Mouse (Mus musculus): ENCODE measurements around the gene D1Ertd622e. TPM values are rescaled to one million over a fixed set of nuclear protein-coding genes. Genes with fewer than 3 reads are reported as not detected.

The D1Ertd622e gene
- polyA plus RNA-seq, 2 experiments, result 14.1 to 14.7 TPM

DNA sequence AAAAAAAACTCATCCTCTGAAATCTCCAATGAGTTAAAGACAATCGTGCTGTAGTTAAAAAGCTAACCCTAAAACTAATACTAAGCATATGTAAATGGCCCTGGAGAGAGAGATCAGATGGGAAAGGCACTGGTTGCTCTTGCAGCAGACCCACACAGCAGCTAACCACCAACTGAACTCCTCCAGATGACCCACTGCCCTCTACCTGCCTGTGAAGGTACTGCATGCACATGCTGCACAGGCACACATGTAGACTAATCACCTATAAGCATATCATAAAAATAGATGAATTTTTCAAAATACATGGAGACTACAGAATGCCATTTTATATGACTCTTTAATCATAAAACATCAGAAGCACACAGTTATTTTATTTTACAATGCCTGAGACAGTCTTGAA is 14.8 kb downstream of the D1Ertd622e start:
- no peak for DNase-seq (ENCODE audit: low spot score)
- 0 out of 2 replicates have a peak, but pooled peaks cover 6% of the 10 kb centered on the region for H3K4me1 ChIP-seq (ENCODE audit: control insufficient read depth, insufficient read depth, low read length)
- no peak for TF ChIP-seq POLR2A (IDR thresholded peaks at IDR 0.05; ENCODE audit: borderline replicate concordance, extremely low read depth, insufficient read depth, insufficient read length)
- H3K4me2 ChIP-seq (replicated peaks; ENCODE audit: low read depth, low read length, severe bottlenecking), result no peak overlapping the region
- no peak overlapping the region for H3K27ac ChIP-seq (replicated peaks; ENCODE audit: low read depth, low read length)
- WGBS, result 96% methylated on average over 1 of the region's 1 CpGs
- H3K27me3 ChIP-seq (ENCODE audit: control insufficient read depth, insufficient read depth, low read length), result no peaks in the 10 kb centered on the region
- H3K9ac ChIP-seq (ENCODE audit: low read depth, low read length, severe bottlenecking), result no peak overlapping the region
- H3K4me3 ChIP-seq (replicated peaks; ENCODE audit: low read length), result no peak overlapping the region
- no peaks in the 10 kb centered on the region for H3K9me3 ChIP-seq (ENCODE audit: control insufficient read depth, low read length)
- 0 out of 2 replicates have a peak, but pooled peaks cover 3% of the 10 kb centered on the region for H3K36me3 ChIP-seq (ENCODE audit: control insufficient read depth, insufficient read depth, low read length)
- no peak for ATAC-seq (ENCODE audit: low FRiP score, low read depth)

GRCm38 (mm10) chr1:97634104-97634503 is 27.8 kb downstream of the D1Ertd622e start:
- H3K27me3 ChIP-seq (ENCODE audit: control insufficient read depth, insufficient read depth, low read length), result no peaks in the 10 kb centered on the region
- ATAC-seq (ENCODE audit: low FRiP score, low read depth) (no peak), DNase-seq (ENCODE audit: low spot score) (no peak)
- no peak for TF ChIP-seq POLR2A (IDR thresholded peaks at IDR 0.05; ENCODE audit: borderline replicate concordance, extremely low read depth, insufficient read depth, insufficient read length)
- no peaks in the 10 kb centered on the region for H3K36me3 ChIP-seq (ENCODE audit: control insufficient read depth, insufficient read depth, low read length)
- H3K9me3 ChIP-seq (ENCODE audit: control insufficient read depth, low read length), result no peaks in the 10 kb centered on the region
- WGBS, result 87% methylated on average over 8 of the region's 8 CpGs
- no peaks in the 10 kb centered on the region for H3K4me1 ChIP-seq (ENCODE audit: control insufficient read depth, insufficient read depth, low read length)
- no peak overlapping the region for H3K9ac ChIP-seq (ENCODE audit: low read depth, low read length, severe bottlenecking)
- no peak overlapping the region for H3K4me3 ChIP-seq (replicated peaks; ENCODE audit: low read length)
- H3K27ac ChIP-seq (replicated peaks; ENCODE audit: low read depth, low read length), result no peak overlapping the region
- H3K4me2 ChIP-seq (replicated peaks; ENCODE audit: low read depth, low read length, severe bottlenecking), result no peak overlapping the region

DNA sequence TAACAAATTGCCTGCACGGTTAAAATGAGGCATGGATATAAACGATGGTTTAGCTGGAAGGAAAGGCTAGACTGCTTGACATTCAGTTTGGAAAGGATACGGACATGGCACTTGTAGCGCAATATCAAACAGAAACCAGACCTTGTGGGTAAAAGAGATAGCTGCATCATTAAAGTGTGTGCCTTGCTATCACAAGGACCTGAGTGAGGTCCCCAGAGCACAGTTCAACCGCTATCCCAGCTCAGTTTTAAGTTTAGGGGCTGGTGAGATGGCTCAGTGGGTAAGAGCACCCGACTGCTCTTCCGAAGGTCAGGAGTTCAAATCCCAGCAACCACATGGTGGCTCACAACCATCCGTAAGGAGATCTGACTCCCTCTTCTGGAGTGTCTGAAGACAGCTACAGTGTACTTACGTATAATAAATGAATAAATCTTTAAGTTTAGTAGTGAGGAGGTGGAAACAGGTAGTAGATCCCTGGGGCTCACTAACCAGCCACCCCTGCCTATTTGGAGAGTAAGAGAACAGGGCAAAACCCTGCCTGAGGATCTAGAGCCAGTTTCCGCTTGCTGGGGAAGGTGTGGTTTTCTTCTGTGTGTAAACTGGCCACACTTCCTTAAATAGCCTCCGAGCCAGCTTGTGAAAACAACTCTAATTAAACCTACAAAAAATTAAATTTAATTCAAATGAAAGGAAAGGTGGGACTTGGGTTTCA is 29.2 kb downstream of the D1Ertd622e start:
- DNase-seq (ENCODE audit: low spot score) (no peak), ATAC-seq (ENCODE audit: low FRiP score, low read depth) (no peak)
- H3K27me3 ChIP-seq (ENCODE audit: control insufficient read depth, insufficient read depth, low read length), result no peaks in the 10 kb centered on the region
- H3K4me2 ChIP-seq (replicated peaks; ENCODE audit: low read depth, low read length, severe bottlenecking), result no peak overlapping the region
- no peaks in the 10 kb centered on the region for H3K36me3 ChIP-seq (ENCODE audit: control insufficient read depth, insufficient read depth, low read length)
- H3K9ac ChIP-seq (ENCODE audit: low read depth, low read length, severe bottlenecking), result no peak overlapping the region
- no peak for TF ChIP-seq POLR2A (IDR thresholded peaks at IDR 0.05; ENCODE audit: borderline replicate concordance, extremely low read depth, insufficient read depth, insufficient read length)
- 79% methylated on average over 10 of the region's 11 CpGs for WGBS
- no peak overlapping the region for H3K4me3 ChIP-seq (replicated peaks; ENCODE audit: low read length)
- no peaks in the 10 kb centered on the region for H3K9me3 ChIP-seq (ENCODE audit: control insufficient read depth, low read length)
- H3K4me1 ChIP-seq (ENCODE audit: control insufficient read depth, insufficient read depth, low read length), result no peaks in the 10 kb centered on the region
- no peak overlapping the region for H3K27ac ChIP-seq (replicated peaks; ENCODE audit: low read depth, low read length)

DNA sequence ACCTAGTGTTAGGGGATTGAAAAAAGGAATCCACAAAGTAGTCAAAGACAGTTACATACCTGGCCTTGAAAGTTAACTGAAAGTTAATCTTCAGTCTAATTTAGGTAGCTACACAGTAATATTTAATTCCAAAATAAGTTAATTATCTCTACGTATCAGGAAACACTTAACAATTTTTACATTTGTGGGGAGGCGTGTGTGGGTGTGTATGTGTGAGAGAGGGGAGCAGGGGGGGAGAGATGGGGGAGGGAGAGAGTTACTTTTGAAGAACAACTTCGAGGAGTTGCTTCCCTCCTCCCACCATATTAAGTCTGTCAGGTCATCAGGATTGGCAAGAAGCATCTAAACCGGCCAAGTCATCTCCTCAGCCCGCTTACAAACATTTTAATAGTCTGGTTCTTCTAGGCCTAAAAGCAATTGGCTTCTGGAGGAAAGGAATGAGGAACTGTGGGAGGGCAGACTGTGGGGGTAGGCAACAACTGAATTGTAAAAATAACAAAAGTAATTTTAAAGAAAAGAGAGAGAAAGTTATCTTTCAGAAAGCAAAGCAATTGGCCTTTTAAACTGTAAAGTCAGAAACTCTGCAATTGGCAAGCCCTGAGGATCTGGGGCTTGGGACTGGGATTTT is 29.9 kb downstream of the D1Ertd622e start:
- no peak overlapping the region for H3K4me3 ChIP-seq (replicated peaks; ENCODE audit: low read length)
- H3K4me2 ChIP-seq (replicated peaks; ENCODE audit: low read depth, low read length, severe bottlenecking), result no peak overlapping the region
- 67% methylated on average over 5 of the region's 5 CpGs for WGBS
- no peak overlapping the region for H3K9ac ChIP-seq (ENCODE audit: low read depth, low read length, severe bottlenecking)
- no peak overlapping the region for H3K27ac ChIP-seq (replicated peaks; ENCODE audit: low read depth, low read length)
- TF ChIP-seq POLR2A (IDR thresholded peaks at IDR 0.05; ENCODE audit: borderline replicate concordance, extremely low read depth, insufficient read depth, insufficient read length), result no peak
- no peaks in the 10 kb centered on the region for H3K9me3 ChIP-seq (ENCODE audit: control insufficient read depth, low read length)
- H3K4me1 ChIP-seq (ENCODE audit: control insufficient read depth, insufficient read depth, low read length), result no peaks in the 10 kb centered on the region
- no peak for DNase-seq (ENCODE audit: low spot score)
- H3K36me3 ChIP-seq (ENCODE audit: control insufficient read depth, insufficient read depth, low read length), result no peaks in the 10 kb centered on the region
- ATAC-seq (ENCODE audit: low FRiP score, low read depth), result no peak
- H3K27me3 ChIP-seq (ENCODE audit: control insufficient read depth, insufficient read depth, low read length), result no peaks in the 10 kb centered on the region

DNA sequence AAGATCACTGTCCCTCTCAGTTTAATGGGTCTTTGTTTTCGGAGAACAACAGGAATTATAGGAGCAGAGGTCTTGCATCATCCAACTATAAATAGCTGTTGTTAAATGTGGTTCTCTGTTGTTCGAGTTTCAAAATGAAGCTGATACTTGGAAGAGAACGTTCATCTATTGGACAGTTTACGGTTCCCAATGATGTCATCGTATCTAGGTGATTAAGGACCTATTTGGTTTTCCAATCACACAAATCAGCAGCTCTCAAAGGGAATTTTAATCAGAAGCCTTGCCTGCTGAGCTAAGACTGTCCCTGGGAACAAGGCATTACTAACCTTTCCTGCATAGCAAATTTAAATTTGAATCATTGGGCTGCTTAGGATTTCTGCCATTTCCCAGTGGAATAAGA is 31.7 kb downstream of the D1Ertd622e start:
- Histone ChIP-seq H3K36me3 (ENCODE audit: control insufficient read depth, insufficient read depth, low read length) (no peaks in the 10 kb centered on the region), H3K27me3 (ENCODE audit: control insufficient read depth, insufficient read depth, low read length) (no peaks in the 10 kb centered on the region), H3K9ac (ENCODE audit: low read depth, low read length, severe bottlenecking) (no peak overlapping the region), H3K4me3 (replicated peaks; ENCODE audit: low read length) (no peak overlapping the region), H3K4me2 (replicated peaks; ENCODE audit: low read depth, low read length, severe bottlenecking) (no peak overlapping the region), H3K27ac (replicated peaks; ENCODE audit: low read depth, low read length) (no peak overlapping the region), H3K4me1 (ENCODE audit: control insufficient read depth, insufficient read depth, low read length) (no peaks in the 10 kb centered on the region), H3K9me3 (ENCODE audit: control insufficient read depth, low read length) (no peaks in the 10 kb centered on the region)
- no peak for TF ChIP-seq POLR2A (IDR thresholded peaks at IDR 0.05; ENCODE audit: borderline replicate concordance, extremely low read depth, insufficient read depth, insufficient read length)
- DNase-seq (ENCODE audit: low spot score) (no peak), ATAC-seq (ENCODE audit: low FRiP score, low read depth) (no peak)
- 72% methylated on average over 5 of the region's 5 CpGs for WGBS
